Mouse (Mus musculus) forebrain, embryonic 10.5 days (tissue): ENCODE results near the gene Ftl1. TPM values are rescaled to one million over a fixed set of nuclear protein-coding genes. Genes with fewer than 3 reads are reported as not detected.
"Not testable (repeated sequence)": the region's sequence is repeated elsewhere in the genome, so short reads cannot be mapped to it uniquely, and the experiment has no call there.

Source experiments
- DNase-seq: peaks from one replicate; pipeline ENCODE4 v3.0.0-alpha.2; 2017; ENCODE audit warnings: low spot score; ENCODE audit errors: extremely low spot score
- H3K27ac ChIP-seq: fragments of 300-500 bp; sonication (generic); 2 replicates; pipeline ENCODE4 v1.5.1; 2016; ENCODE audit warnings: mild to moderate bottlenecking
- H3K27me3 ChIP-seq: fragments of 300-500 bp; sonication (generic); 2 replicates; pipeline ENCODE4 v1.6.1; 2016; ENCODE audit warnings: mild to moderate bottlenecking; ENCODE audit not compliant: poor library complexity, severe bottlenecking
- H3K36me3 ChIP-seq: fragments of 300-500 bp; sonication (generic); replicated peaks from 2 replicates; pipeline ENCODE4 v1.6.1; 2016; ENCODE audit warnings: mild to moderate bottlenecking, moderate library complexity
- H3K4me1 ChIP-seq: fragments of 300-500 bp; sonication (generic); 2 replicates; pipeline ENCODE4 v1.6.1; 2016
- H3K4me3 ChIP-seq: fragments of 300-500 bp; sonication (generic); 2 replicates; pipeline ENCODE4 v1.5.1; 2016; ENCODE audit warnings: mild to moderate bottlenecking, moderate library complexity
- H3K9me3 ChIP-seq: fragments of 300-500 bp; sonication (generic); 2 replicates; pipeline ENCODE4 v1.6.1; 2016; ENCODE audit warnings: mild to moderate bottlenecking, moderate library complexity
- WGBS: fragments of 180-500 bp; shearing (Covaris S2); methylation state at CpG from one replicate; pipeline ENCODE4 v1.1.7; 2016; 5-methylcytosine and 5-hydroxymethylcytosine counted together
- polyA plus RNA-seq: library from polyadenylated mRNA; unstranded; fragments of >200 nt; fragmentation: Nextera tagmentation; extraction: Ambion mirVana; gene quantifications from 2 replicates; pipeline ENCODE4 v1.2.1, GENCODE M21; 2016

The Ftl1 gene
- polyA plus RNA-seq, 1 experiment from 2014 or later: 5,277 TPM

- 18% methylated on average over 11 of the region's 11 CpGs for WGBS
- H3K4me3 ChIP-seq: peak overlapping the region; percentile 61
- peak overlapping the region; percentile 90 for H3K27ac ChIP-seq
- H3K36me3 ChIP-seq: peaks cover 16% of the 10 kb centered on the region
- no peaks in the 10 kb centered on the region for H3K9me3 ChIP-seq
- peaks cover 5% of the 10 kb centered on the region; the same call in 1 of the 2 replicates for H3K27me3 ChIP-seq
- H3K4me1 ChIP-seq: peaks cover 41% of the 10 kb centered on the region
- DNase-seq: peak; percentile 25
Measured at GRCm38 (mm10) chr7:45487861-45488292, 28.2 kb upstream of the Ftl1 start.

DNA sequence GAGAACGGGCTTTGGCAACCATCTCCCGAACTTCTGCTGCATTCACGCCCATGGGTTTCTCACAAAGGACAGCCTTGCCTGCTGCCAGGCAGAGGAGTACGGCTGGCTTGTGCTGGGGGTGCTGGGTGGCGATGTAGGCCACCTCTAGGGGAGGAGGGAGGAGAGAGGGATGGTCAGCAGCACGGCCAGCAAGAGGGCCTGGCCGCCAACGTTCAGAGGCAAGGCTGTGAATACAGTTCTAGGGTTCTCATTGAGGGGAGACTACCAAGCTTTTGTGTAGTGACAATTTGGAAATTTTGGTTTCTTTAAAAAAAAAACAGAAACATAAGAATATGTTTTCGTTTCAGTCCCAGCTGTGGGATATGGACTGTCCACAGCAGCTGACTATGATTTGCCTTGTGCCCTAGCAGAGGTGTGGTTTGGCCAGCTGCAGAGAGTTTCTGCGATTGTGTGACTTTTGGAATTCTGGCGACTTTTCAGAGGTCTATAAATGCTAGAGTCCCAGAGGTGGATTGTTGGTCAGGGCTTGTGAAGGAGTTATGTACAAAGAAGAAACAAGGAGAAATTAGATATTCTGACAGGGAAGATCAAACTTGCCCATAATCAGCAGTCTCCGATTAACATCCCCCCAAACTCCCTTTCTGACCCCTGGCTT is 27.2 kb upstream of the Ftl1 start, which contains the start of gene Gm45808:
Gm45808 (minus strand) TSS at position 51 of the 655 bp plus-strand sequence.
- peaks cover 41% of the 10 kb centered on the region for H3K4me1 ChIP-seq
- H3K36me3 ChIP-seq: peaks cover 7% of the 10 kb centered on the region; the same call in 1 of the 2 replicates
- WGBS: 89% methylated on average over 12 of the region's 12 CpGs
- peaks cover 5% of the 10 kb centered on the region; the same call in 1 of the 2 replicates for H3K27me3 ChIP-seq
- peak within 1 kb of the TSS; percentile 90 for H3K27ac ChIP-seq
- peak within 1 kb of the TSS; percentile 61 for H3K4me3 ChIP-seq
- H3K9me3 ChIP-seq: no peaks in the 10 kb centered on the region
- no peak for DNase-seq

DNA sequence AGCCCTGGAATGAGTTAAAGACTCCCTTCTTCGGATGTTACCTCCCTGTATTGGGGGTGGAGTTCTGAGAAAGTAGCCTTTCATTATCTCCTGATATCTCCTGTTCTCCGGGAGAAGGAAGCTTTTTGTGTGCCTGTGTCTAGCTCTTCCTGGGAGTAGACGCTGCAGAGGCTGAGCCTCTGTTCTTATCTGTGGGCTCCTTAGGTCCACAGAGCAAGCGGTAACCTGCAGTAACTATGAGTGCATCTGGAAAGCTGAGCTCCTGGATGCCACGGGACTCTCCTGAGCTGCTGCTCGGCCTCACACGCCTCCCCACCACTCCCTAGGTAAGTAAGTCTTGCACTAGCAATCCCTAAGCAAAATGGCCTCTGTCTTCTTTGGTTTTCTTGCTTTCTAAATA is 26.5 kb upstream of the Ftl1 start:
- Histone ChIP-seq H3K4me1 (peaks cover 39% of the 10 kb centered on the region), H3K4me3 (no peak overlapping the region), H3K9me3 (no peaks in the 10 kb centered on the region), H3K27ac (no peak overlapping the region), H3K36me3 (peaks cover 7% of the 10 kb centered on the region; the same call in 1 of the 2 replicates), H3K27me3 (peaks cover 5% of the 10 kb centered on the region; the same call in 1 of the 2 replicates)
- DNase-seq: no peak
- 82% methylated on average over 7 of the region's 7 CpGs for WGBS

DNA sequence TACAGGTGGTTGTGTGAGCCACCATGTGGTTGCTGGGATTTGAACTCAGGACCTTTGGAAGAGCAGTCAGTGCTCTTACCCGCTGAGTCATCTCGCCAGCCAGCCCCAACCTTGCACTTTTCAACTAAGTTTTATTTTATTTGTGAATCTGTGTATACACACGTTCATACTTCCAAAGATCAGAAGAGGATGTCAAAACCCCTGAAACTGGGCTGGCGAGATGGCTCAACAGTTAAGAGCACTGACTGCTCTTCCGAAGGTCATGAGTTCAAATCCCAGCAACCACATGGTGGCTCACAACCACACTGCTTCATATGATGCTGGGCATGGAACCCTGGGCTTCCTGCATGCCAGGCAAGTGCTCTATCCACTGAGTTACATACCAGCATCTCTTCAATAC is 25.3 kb upstream of the Ftl1 start:
- not testable (repeated sequence) for H3K36me3 ChIP-seq, H3K27ac ChIP-seq, H3K4me3 ChIP-seq, H3K9me3 ChIP-seq, DNase-seq, H3K27me3 ChIP-seq
- H3K4me1 ChIP-seq: peaks cover 27% of the 10 kb centered on the region
- 98% methylated on average over 5 of the region's 5 CpGs for WGBS

DNA sequence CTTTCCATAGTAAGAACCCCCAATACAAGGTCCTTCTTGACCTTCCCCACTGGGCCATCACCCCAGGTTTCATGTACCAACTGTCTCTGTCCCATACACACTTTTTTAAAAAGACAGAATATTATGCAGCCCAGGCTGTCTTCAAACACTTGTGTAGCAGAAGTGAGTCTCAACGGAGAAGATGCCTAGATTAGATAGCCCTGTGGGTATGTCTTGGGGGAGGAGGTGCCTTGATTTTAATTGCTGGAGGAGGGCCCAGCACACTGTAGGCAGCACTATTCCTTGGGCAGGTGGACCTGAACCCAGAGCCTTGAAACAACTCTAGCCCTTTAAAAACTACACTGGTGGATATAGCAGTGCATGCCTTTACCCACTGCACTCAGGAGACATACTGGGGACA is 22.5 kb upstream of the Ftl1 start:
- 83% methylated on average over 1 of the region's 1 CpGs for WGBS
- Histone ChIP-seq H3K27ac (no peak overlapping the region), H3K36me3 (peaks cover 15% of the 10 kb centered on the region), H3K27me3 (no peaks in the 10 kb centered on the region), H3K9me3 (no peaks in the 10 kb centered on the region), H3K4me3 (no peak overlapping the region), H3K4me1 (no peaks in the 10 kb centered on the region)
- DNase-seq: no peak

- Histone ChIP-seq H3K4me1 (no peaks in the 10 kb centered on the region), H3K27me3 (no peaks in the 10 kb centered on the region), H3K9me3 (no peaks in the 10 kb centered on the region), H3K36me3 (peaks cover 13% of the 10 kb centered on the region), H3K27ac (no peak within 1 kb of the TSS), H3K4me3 (no peak within 1 kb of the TSS)
- WGBS: 56% methylated on average over 15 of the region's 15 CpGs
- DNase-seq: no peak
Measured at GRCm38 (mm10) chr7:45481374-45481927, 21.8 kb upstream of the Ftl1 start, which contains the start of gene Tulp2. Gene Tulp2 (plus strand): TSS chr7:45481877.

DNA sequence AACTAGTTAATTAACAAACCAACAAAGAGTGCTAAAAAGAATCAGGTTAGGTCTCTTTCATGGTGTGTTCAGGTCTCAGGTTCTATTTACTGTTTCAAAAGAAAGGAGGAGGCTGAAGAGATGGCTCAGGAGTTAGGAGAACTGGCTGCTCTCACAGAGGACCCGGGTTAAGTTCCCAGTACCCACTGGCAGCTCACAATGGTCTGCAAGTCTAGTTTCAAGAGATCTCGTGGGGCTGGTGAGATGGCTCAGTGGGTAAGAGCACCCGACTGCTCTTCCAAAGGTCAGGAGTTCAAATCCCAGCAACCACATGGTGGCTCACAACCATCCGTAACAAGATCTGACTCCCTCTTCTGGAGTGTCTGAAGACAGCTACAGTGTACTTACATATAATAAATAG is 20.6 kb upstream of the Ftl1 start:
- H3K4me1 ChIP-seq, H3K27me3 ChIP-seq, H3K9me3 ChIP-seq, H3K4me3 ChIP-seq, DNase-seq, H3K27ac ChIP-seq: not testable (repeated sequence)
- WGBS: 93% methylated on average over 4 of the region's 4 CpGs
- H3K36me3 ChIP-seq: peaks cover 11% of the 10 kb centered on the region

DNA sequence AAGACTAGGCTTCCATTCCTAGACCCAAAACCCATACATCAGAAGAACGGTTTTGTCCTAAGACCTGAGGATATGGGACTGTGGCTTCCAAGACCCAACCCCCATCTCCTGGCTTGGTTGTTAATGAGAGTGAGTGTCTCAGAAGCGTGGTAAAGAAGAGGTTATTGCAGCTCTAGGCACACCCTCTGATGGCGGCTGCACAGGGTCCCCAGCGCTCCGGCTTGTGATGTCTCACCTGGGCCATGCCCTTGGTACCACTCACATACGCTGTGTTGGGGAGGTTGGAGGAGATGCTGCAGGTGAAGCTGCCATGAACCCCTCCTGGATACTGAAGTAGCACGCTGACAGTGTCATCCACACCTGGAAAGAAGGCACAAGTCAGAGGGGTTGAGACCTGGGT is 19.1 kb upstream of the Ftl1 start:
- WGBS: 97% methylated on average over 7 of the region's 7 CpGs
- Histone ChIP-seq H3K36me3 (peaks cover 11% of the 10 kb centered on the region), H3K4me3 (no peak overlapping the region), H3K27ac (no peak overlapping the region), H3K4me1 (no peaks in the 10 kb centered on the region), H3K9me3 (no peaks in the 10 kb centered on the region), H3K27me3 (no peaks in the 10 kb centered on the region)
- DNase-seq: no peak

DNA sequence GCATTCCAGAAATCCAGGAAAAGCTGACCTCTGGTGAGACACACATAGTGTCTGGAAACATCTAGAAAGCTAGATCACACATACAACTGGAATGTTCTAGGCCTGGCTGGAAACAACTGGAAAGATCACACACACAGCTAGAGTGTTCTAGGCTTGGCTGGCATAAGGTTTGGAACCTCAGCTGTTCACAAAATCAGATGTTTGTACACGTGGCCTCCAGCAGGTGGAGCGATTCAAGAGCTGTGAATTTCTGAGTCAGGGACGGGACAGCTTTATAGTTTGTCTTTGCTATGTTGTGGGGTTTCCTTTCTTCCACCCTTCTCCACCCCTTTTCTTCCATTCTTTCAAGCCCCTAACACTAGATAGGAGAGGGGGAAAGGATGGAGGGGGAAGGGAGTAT is 17.3 kb upstream of the Ftl1 start:
- no peak for DNase-seq
- 20% methylated on average over 3 of the region's 3 CpGs for WGBS
- H3K36me3 ChIP-seq: peaks cover 11% of the 10 kb centered on the region
- no peaks in the 10 kb centered on the region for H3K4me1 ChIP-seq
- H3K27me3 ChIP-seq: no peaks in the 10 kb centered on the region
- H3K4me3 ChIP-seq: no peak overlapping the region
- H3K27ac ChIP-seq: no peak overlapping the region
- no peaks in the 10 kb centered on the region for H3K9me3 ChIP-seq

GRCm38 (mm10) chr7:45476453-45476852 is 16.8 kb upstream of the Ftl1 start:
- no peak overlapping the region for H3K4me3 ChIP-seq
- no peak overlapping the region for H3K27ac ChIP-seq
- WGBS: 60% methylated on average over 1 of the region's 1 CpGs
- no peaks in the 10 kb centered on the region for H3K9me3 ChIP-seq
- peaks cover 11% of the 10 kb centered on the region for H3K36me3 ChIP-seq
- no peaks in the 10 kb centered on the region for H3K27me3 ChIP-seq
- no peaks in the 10 kb centered on the region for H3K4me1 ChIP-seq
- DNase-seq: no peak

- Histone ChIP-seq H3K4me3 (peak overlapping the region; percentile 28), H3K9me3 (no peaks in the 10 kb centered on the region), H3K27ac (peak overlapping the region; percentile 48), H3K36me3 (peaks cover 11% of the 10 kb centered on the region), H3K27me3 (no peaks in the 10 kb centered on the region), H3K4me1 (no peaks in the 10 kb centered on the region)
- DNase-seq: no peak
- 70% methylated on average over 16 of the region's 16 CpGs for WGBS
Measured at GRCm38 (mm10) chr7:45475291-45475969, 15.7 kb upstream of the Ftl1 start.

- Histone ChIP-seq H3K9me3 (no peaks in the 10 kb centered on the region), H3K27me3 (no peaks in the 10 kb centered on the region), H3K27ac (no peak overlapping the region), H3K4me3 (no peak overlapping the region), H3K36me3 (peaks cover 3% of the 10 kb centered on the region; the same call in 1 of the 2 replicates), H3K4me1 (peaks cover 14% of the 10 kb centered on the region)
- WGBS: 18% methylated on average over 3 of the region's 3 CpGs
- DNase-seq: peak; percentile 55
Measured at GRCm38 (mm10) chr7:45470869-45471268, 11.2 kb upstream of the Ftl1 start.
